Mouse (Mus musculus) intestine, embryonic 16.5 days (tissue): Measurements from ENCODE around the gene Furin. TPM values are rescaled to one million over a fixed set of nuclear protein-coding genes. Genes with fewer than 3 reads are reported as not detected.

Experiments
- ATAC-seq: fragments of 200-750 bp; cut with Nextera tagmentation; 2 replicates; pipeline ENCODE4 v1.8.0; 2017; ENCODE audit warnings: moderate TSS enrichment, moderate library complexity
- H3K27ac ChIP-seq: fragments of 300-500 bp; sonication (generic); 2 replicates; pipeline ENCODE4 v1.5.1; 2014; ENCODE audit warnings: mild to moderate bottlenecking, low read length
- H3K27me3 ChIP-seq: fragments of 300-500 bp; sonication (generic); replicated peaks from 2 replicates; pipeline ENCODE4 v1.6.1; 2014; ENCODE audit warnings: low read length, control low read depth, mixed read lengths; ENCODE audit not compliant: control insufficient read depth, insufficient read depth
- H3K36me3 ChIP-seq: fragments of 300-500 bp; sonication (generic); 2 replicates; pipeline ENCODE4 v1.6.1; 2014; ENCODE audit warnings: low read length, control low read depth; ENCODE audit not compliant: control insufficient read depth, insufficient read depth
- H3K4me1 ChIP-seq: fragments of 300-500 bp; sonication (generic); 2 replicates; pipeline ENCODE4 v1.6.1; 2014; ENCODE audit warnings: low read length, control low read depth, mixed read lengths; ENCODE audit not compliant: control insufficient read depth, insufficient read depth
- H3K4me2 ChIP-seq: fragments of 300-500 bp; sonication (generic); 2 replicates; pipeline ENCODE4 v1.6.1; 2014; ENCODE audit warnings: low read depth, low read length, control low read depth
- H3K4me3 ChIP-seq: fragments of 300-500 bp; sonication (generic); 2 replicates; pipeline ENCODE4 v1.5.1; 2014; ENCODE audit warnings: mild to moderate bottlenecking, low read length
- H3K9ac ChIP-seq: fragments of 300-500 bp; sonication (generic); 2 replicates; pipeline ENCODE4 v1.6.1; 2014; ENCODE audit warnings: low read depth, low read length
- H3K9me3 ChIP-seq: fragments of 300-500 bp; sonication (generic); 2 replicates; pipeline ENCODE4 v1.6.1; 2016; ENCODE audit warnings: low read length, control low read depth; ENCODE audit not compliant: control insufficient read depth
- WGBS: fragments of 180-500 bp; shearing (Covaris S2); extraction: QIAGEN DNeasy Blood & Tissue Kit; methylation state at CpG from one replicate; pipeline ENCODE4 v1.1.7; 2014; 5-methylcytosine and 5-hydroxymethylcytosine counted together
- polyA plus RNA-seq: library from polyadenylated mRNA; unstranded; fragments of >200 nt; fragmentation: Nextera tagmentation; extraction: Ambion mirVana; gene quantifications from 2 replicates; pipeline ENCODE4 v1.2.1, GENCODE M21; 2015

The Furin gene
- 7.8 and 9.7 TPM in 2 replicates for polyA plus RNA-seq

- no peak within 1 kb of the TSS for H3K4me3 ChIP-seq
- H3K4me1 ChIP-seq, result peaks cover 29% of the 10 kb centered on the region
- H3K27me3 ChIP-seq, result no peaks in the 10 kb centered on the region
- H3K4me2 ChIP-seq, result no peak within 1 kb of the TSS
- no peak within 1 kb of the TSS; the same call in 1 of the 2 replicates for H3K9ac ChIP-seq
- 67% methylated on average over 9 of the region's 9 CpGs for WGBS
- no peaks in the 10 kb centered on the region for H3K9me3 ChIP-seq
- H3K27ac ChIP-seq, result no peak within 1 kb of the TSS
- no peak for ATAC-seq
- H3K36me3 ChIP-seq, result no peaks in the 10 kb centered on the region
Observed at GRCm38 (mm10) chr7:80405188-80405695, at the start of gene Furin. Furin (minus strand) TSS chr7:80405436.

GRCm38 (mm10) chr7:80454786-80455185 lies 49.5 kb upstream of the Furin start:
- ATAC-seq, result no peak

GRCm38 (mm10) chr7:80453997-80454396 lies 48.8 kb upstream of the Furin start:
- ATAC-seq, result no peak
- WGBS, result 91% methylated on average over 5 of the region's 5 CpGs
- Histone ChIP-seq H3K27ac (no peak overlapping the region), H3K4me2 (no peak overlapping the region), H3K36me3 (no peaks in the 10 kb centered on the region), H3K4me3 (no peak overlapping the region), H3K4me1 (0 out of 2 replicates have a peak, but pooled peaks cover 2% of the 10 kb centered on the region), H3K9ac (no peak overlapping the region), H3K9me3 (no peaks in the 10 kb centered on the region), H3K27me3 (no peaks in the 10 kb centered on the region)

More at GRCm38 (mm10) chr7:80454786-80455185, 49.5 kb upstream of the Furin start:
- H3K4me3 ChIP-seq, result no peak overlapping the region
- H3K9ac ChIP-seq, result no peak overlapping the region
- H3K4me2 ChIP-seq, result no peak overlapping the region
- 84% methylated on average over 2 of the region's 2 CpGs for WGBS
- no peak overlapping the region for H3K27ac ChIP-seq
- H3K36me3 ChIP-seq, result no peaks in the 10 kb centered on the region
- no peaks in the 10 kb centered on the region for H3K9me3 ChIP-seq
- H3K4me1 ChIP-seq, result 0 out of 2 replicates have a peak, but pooled peaks cover 2% of the 10 kb centered on the region
- no peaks in the 10 kb centered on the region for H3K27me3 ChIP-seq

- ATAC-seq, result no peak
- 91% methylated on average over 3 of the region's 3 CpGs for WGBS
- 0 out of 2 replicates have a peak, but pooled peaks cover 2% of the 10 kb centered on the region for H3K4me1 ChIP-seq
Observed at GRCm38 (mm10) chr7:80453121-80453520, 47.9 kb upstream of the Furin start.

GRCm38 (mm10) chr7:80452241-80452640 lies 47.0 kb upstream of the Furin start:
- no peaks in the 10 kb centered on the region for H3K9me3 ChIP-seq
- no peaks in the 10 kb centered on the region for H3K36me3 ChIP-seq
- 83% methylated on average over 5 of the region's 5 CpGs for WGBS

More at GRCm38 (mm10) chr7:80453121-80453520, 47.9 kb upstream of the Furin start:
- no peak overlapping the region for H3K9ac ChIP-seq
- H3K9me3 ChIP-seq, result no peaks in the 10 kb centered on the region
- no peaks in the 10 kb centered on the region for H3K27me3 ChIP-seq
- H3K4me2 ChIP-seq, result no peak overlapping the region
- H3K27ac ChIP-seq, result no peak overlapping the region
- no peak overlapping the region for H3K4me3 ChIP-seq
- no peaks in the 10 kb centered on the region for H3K36me3 ChIP-seq

GRCm38 (mm10) chr7:80451550-80452232 lies 46.5 kb upstream of the Furin start:
- peak; percentile 89 for ATAC-seq
- 62% methylated on average over 3 of the region's 3 CpGs for WGBS

More at GRCm38 (mm10) chr7:80452241-80452640, 47.0 kb upstream of the Furin start:
- Histone ChIP-seq H3K9ac (no peak overlapping the region), H3K27ac (peak overlapping the region; percentile 10; the same call in 1 of the 2 replicates), H3K4me2 (no peak overlapping the region), H3K4me3 (no peak overlapping the region), H3K4me1 (0 out of 2 replicates have a peak, but pooled peaks cover 2% of the 10 kb centered on the region), H3K27me3 (no peaks in the 10 kb centered on the region)
- ATAC-seq, result no peak

GRCm38 (mm10) chr7:80450354-80450753 lies 45.1 kb upstream of the Furin start:
- WGBS, result 71% methylated on average over 4 of the region's 4 CpGs
- H3K4me1 ChIP-seq, result peaks cover 8% of the 10 kb centered on the region; the same call in 1 of the 2 replicates
- no peaks in the 10 kb centered on the region for H3K27me3 ChIP-seq
- H3K9ac ChIP-seq, result no peak overlapping the region
- H3K4me3 ChIP-seq, result no peak overlapping the region
- H3K36me3 ChIP-seq, result no peaks in the 10 kb centered on the region
- H3K4me2 ChIP-seq, result no peak overlapping the region
- H3K9me3 ChIP-seq, result no peaks in the 10 kb centered on the region
- no peak overlapping the region for H3K27ac ChIP-seq
- ATAC-seq, result no peak

More at GRCm38 (mm10) chr7:80451550-80452232, 46.5 kb upstream of the Furin start:
- no peaks in the 10 kb centered on the region for H3K9me3 ChIP-seq
- H3K4me1 ChIP-seq, result 0 out of 2 replicates have a peak, but pooled peaks cover 2% of the 10 kb centered on the region
- H3K27ac ChIP-seq, result peak overlapping the region; percentile 10; the same call in 1 of the 2 replicates
- no peaks in the 10 kb centered on the region for H3K36me3 ChIP-seq
- H3K9ac ChIP-seq, result no peak overlapping the region
- no peak overlapping the region for H3K4me3 ChIP-seq
- no peak overlapping the region for H3K4me2 ChIP-seq
- H3K27me3 ChIP-seq, result no peaks in the 10 kb centered on the region

- Histone ChIP-seq H3K9ac (no peak overlapping the region), H3K9me3 (no peaks in the 10 kb centered on the region), H3K4me1 (peaks cover 13% of the 10 kb centered on the region; the same call in 1 of the 2 replicates), H3K36me3 (no peaks in the 10 kb centered on the region), H3K27me3 (no peaks in the 10 kb centered on the region), H3K27ac (no peak overlapping the region), H3K4me2 (no peak overlapping the region), H3K4me3 (no peak overlapping the region)
- no peak for ATAC-seq
- 62% methylated on average over 6 of the region's 6 CpGs for WGBS
Observed at GRCm38 (mm10) chr7:80449620-80450091, 44.4 kb upstream of the Furin start.

GRCm38 (mm10) chr7:80447336-80447735 lies 42.1 kb upstream of the Furin start:
- ATAC-seq, result no peak
- Histone ChIP-seq H3K4me2 (no peak overlapping the region), H3K4me3 (no peak overlapping the region), H3K9ac (no peak overlapping the region), H3K9me3 (no peaks in the 10 kb centered on the region), H3K4me1 (peaks cover 23% of the 10 kb centered on the region; the same call in 1 of the 2 replicates), H3K36me3 (no peaks in the 10 kb centered on the region), H3K27ac (no peak overlapping the region), H3K27me3 (no peaks in the 10 kb centered on the region)
- 95% methylated on average over 8 of the region's 8 CpGs for WGBS
